16 mouse cellular contexts compared by ENCODE assay signal in genomic region chr11:72417376-72417775, GRCm38 (mm10). TPM values are rescaled to one million over a fixed set of nuclear protein-coding genes. Genes with fewer than 3 reads are reported as not detected.
DNase-seq lines count a peak whose midpoint lies in the region; ATAC-seq and TF ChIP-seq lines count a peak whose summit lies in the region.
"Had no signal": no experiment of that assay in that cellular context is flagged by ENCODE, and none has a peak within 500 bp of the region (broad histone marks: within the 10 kb centered on the region; RNA-seq: fewer than 3 reads in every experiment).

No protein-coding gene starts in this region.

- TF ChIP-seq CTCF in E14TG2a.4 (conservative IDR thresholded peaks at IDR 0.05; ENCODE audit: low read length) = no peak

- H3K27me3 ChIP-seq in heart, embryonic 12.5 days (replicated peaks) = no peaks in the 10 kb centered on the region
- H3K27me3 ChIP-seq in E14TG2a.4 (ENCODE audit: insufficient read depth, low read length) = peaks cover 23% of the 10 kb centered on the region
- no peaks in the 10 kb centered on the region for H3K27me3 ChIP-seq in heart, embryonic 16.5 days (ENCODE audit: control insufficient read depth, insufficient read depth, low read length)
- H3K27me3 ChIP-seq: neural tube, embryonic 12.5 days had no signal

- H3K4me2 ChIP-seq in heart, embryonic 12.5 days = no peak overlapping the region
- H3K4me2 ChIP-seq in heart, embryonic 16.5 days (ENCODE audit: low read depth, low read length) = no peak overlapping the region
- H3K4me2 ChIP-seq: lung, embryonic 14.5 days; neural tube, embryonic 12.5 days had no signal

- no peak for DNase-seq in heart, adult 9 months (ENCODE audit: low spot score in 2 of 2)
- DNase-seq in left cerebral cortex, postnatal 14 days (ENCODE audit: low spot score in 2 of 2) = no peak
- no peak for DNase-seq in T-cell, adult 2 months (ENCODE audit: low spot score)
- DNase-seq: adrenal gland, postnatal 36 days; cerebellum, adult 11 months; layer of hippocampus, adult 9-11 months; left cerebral cortex, postnatal 4 days; lung, embryonic 14.5 days; spleen, adult 18-20 months had no signal

- H3K36me3 ChIP-seq in heart, embryonic 12.5 days = no peaks in the 10 kb centered on the region
- no peaks in the 10 kb centered on the region for H3K36me3 ChIP-seq in E14TG2a.4 (ENCODE audit: insufficient read depth, low read length)
- H3K36me3 ChIP-seq in heart, embryonic 16.5 days (ENCODE audit: control insufficient read depth, insufficient read depth) = no peaks in the 10 kb centered on the region
- H3K36me3 ChIP-seq: neural tube, embryonic 12.5 days had no signal

- H3K9me3 ChIP-seq in heart, embryonic 12.5 days (replicated peaks) = no peaks in the 10 kb centered on the region
- no peaks in the 10 kb centered on the region for H3K9me3 ChIP-seq in E14TG2a.4 (ENCODE audit: low read length)
- no peaks in the 10 kb centered on the region for H3K9me3 ChIP-seq in heart, embryonic 16.5 days (replicated peaks; ENCODE audit: control insufficient read depth, low read length)
- H3K9me3 ChIP-seq: megakaryocyte, embryonic 14.5 days; neural tube, embryonic 12.5 days had no signal

- H3K27ac ChIP-seq in heart, embryonic 12.5 days (ENCODE audit: poor library complexity, severe bottlenecking) = peak overlapping the region; percentile 73
- H3K27ac ChIP-seq in brown adipose tissue, adult 24 weeks (replicated peaks; ENCODE audit: low read depth, low read length) = peak overlapping the region; percentile 50; the same call in 1 of the 2 replicates
- peak overlapping the region; percentile 67 for H3K27ac ChIP-seq in heart, embryonic 16.5 days (ENCODE audit: low read length)
- H3K27ac ChIP-seq: neural tube, embryonic 12.5 days had no signal

- H3K4me1 ChIP-seq in heart, embryonic 12.5 days (replicated peaks) = peaks cover 66% of the 10 kb centered on the region
- peaks cover 73% of the 10 kb centered on the region for H3K4me1 ChIP-seq in E14TG2a.4 (replicated peaks; ENCODE audit: low read depth, low read length)
- peaks cover 12% of the 10 kb centered on the region for H3K4me1 ChIP-seq in brown adipose tissue, adult 24 weeks (ENCODE audit: control insufficient read depth, insufficient read depth, insufficient read length, low read length)
- H3K4me1 ChIP-seq in heart, embryonic 16.5 days (ENCODE audit: control insufficient read depth, insufficient read depth, low read length) = peaks cover 55% of the 10 kb centered on the region

- intact Hi-C loops in left cerebral cortex, postnatal 14 days (cut with DNase I) = no loop called here

- H3K9ac ChIP-seq in heart, embryonic 12.5 days = peak overlapping the region; percentile 11; the same call in 1 of the 2 replicates
- H3K9ac ChIP-seq in heart, embryonic 16.5 days (ENCODE audit: low read length) = no peak overlapping the region
- H3K9ac ChIP-seq: lung, embryonic 14.5 days; neural tube, embryonic 12.5 days had no signal

- ATAC-seq in heart, embryonic 12.5 days (ENCODE audit: insufficient number of reproducible peaks, low FRiP score) = 0 out of 2 replicates have a peak, but pooled peaks have one; percentile 16
- no peak for ATAC-seq in heart, embryonic 16.5 days (replicated peaks; ENCODE audit: extremely low read depth, insufficient read depth, low FRiP score)

- no peak overlapping the region for H3K4me3 ChIP-seq in heart, embryonic 12.5 days
- H3K4me3 ChIP-seq in E14TG2a.4 (replicated peaks; ENCODE audit: low read length) = peak overlapping the region; percentile 35; the same call in 1 of the 2 replicates
- no peak overlapping the region for H3K4me3 ChIP-seq in brown adipose tissue, adult 24 weeks (ENCODE audit: insufficient read depth, low read depth, low read length)
- H3K4me3 ChIP-seq in heart, embryonic 16.5 days (ENCODE audit: low read length) = no peak overlapping the region
- H3K4me3 ChIP-seq: megakaryocyte, embryonic 14.5 days; neural tube, embryonic 12.5 days had no signal

- WGBS in heart, embryonic 12.5 days = 11% methylated on average over 4 of the region's 4 CpGs
- 28% methylated on average over 4 of the region's 4 CpGs for WGBS in heart, embryonic 16.5 days

RNA-seq across cellular contexts. Expression of gene Smtnl2, which starts 5.9 kb away (rescaled TPM):
- polyA plus RNA-seq in heart, embryonic 12.5 days (2016; fragmentation: Nextera tagmentation; extraction: Ambion mirVana) = 191 and 194 TPM in 2 replicates
- polyA plus RNA-seq in brown adipose tissue, adult 24 weeks (2012; ENCODE audit: insufficient read depth, insufficient read length, missing spikeins) = 8.2 and 14.4 TPM in 2 replicates
- polyA plus RNA-seq in heart, embryonic 16.5 days (2015; fragmentation: Nextera tagmentation; extraction: Ambion mirVana) = 115 and 121 TPM in 2 replicates
- 1 to 10 TPM in 1 of 2 experiments, under 1 TPM in 1; 0.59 to 1.1 TPM for total RNA-seq in left cerebral cortex, postnatal 14 days (2021)

RNA-seq across cellular contexts. Expression of gene Ggt6, which starts 17.9 kb away (rescaled TPM):
- polyA plus RNA-seq in heart, embryonic 12.5 days (2016; fragmentation: Nextera tagmentation; extraction: Ambion mirVana) = not detected in 2 replicates
- polyA plus RNA-seq in brown adipose tissue, adult 24 weeks (2012; ENCODE audit: insufficient read depth, insufficient read length, missing spikeins) = 0.99 TPM in 1 of 2 replicates, not detected in the other
- 0.17 TPM in 1 of 2 replicates, not detected in the other for polyA plus RNA-seq in heart, embryonic 16.5 days (2015; fragmentation: Nextera tagmentation; extraction: Ambion mirVana)
- not detected for total RNA-seq in left cerebral cortex, postnatal 14 days (2021)
- total RNA-seq: common myeloid progenitor, adult 5-6 weeks; left cerebral cortex, postnatal 4 days had no signal
- polyA plus RNA-seq: lung, embryonic 14.5 days; neural tube, embryonic 12.5 days had no signal

RNA-seq across cellular contexts. Expression of gene Mybbp1a, which starts 23.8 kb away (rescaled TPM):
- polyA plus RNA-seq in heart, embryonic 12.5 days (2016; fragmentation: Nextera tagmentation; extraction: Ambion mirVana) = 99.5 and 106 TPM in 2 replicates
- polyA plus RNA-seq in brown adipose tissue, adult 24 weeks (2012; ENCODE audit: insufficient read depth, insufficient read length, missing spikeins) = 23.2 and 24.3 TPM in 2 replicates
- polyA plus RNA-seq in heart, embryonic 16.5 days (2015; fragmentation: Nextera tagmentation; extraction: Ambion mirVana) = 70.2 and 81.8 TPM in 2 replicates
- total RNA-seq in left cerebral cortex, postnatal 14 days (2021) = 10 to 100 TPM; 45.4 to 50.6 TPM

RNA-seq across cellular contexts. Expression of gene Tekt1, which starts 55.1 kb away (rescaled TPM):
- polyA plus RNA-seq in heart, embryonic 12.5 days (2016; fragmentation: Nextera tagmentation; extraction: Ambion mirVana) = 0.32 and 0.85 TPM in 2 replicates
- not detected in 2 replicates for polyA plus RNA-seq in brown adipose tissue, adult 24 weeks (2012; ENCODE audit: insufficient read depth, insufficient read length, missing spikeins)
- polyA plus RNA-seq in heart, embryonic 16.5 days (2015; fragmentation: Nextera tagmentation; extraction: Ambion mirVana) = 1.7 and 2.5 TPM in 2 replicates
- total RNA-seq in left cerebral cortex, postnatal 14 days (2021) = 1 to 10 TPM; 1.3 to 1.7 TPM
